Mouse (Mus musculus): ENCODE data around the gene Igf2r.
"Not testable (repeated sequence)": the region's sequence is repeated elsewhere in the genome, so short reads cannot be mapped to it uniquely, and the experiment has no call there.

Gene Igf2r

GRCm38 (mm10) chr17:12717445-12717844, 52.0 kb downstream of the Igf2r start:
- DNase-seq (ENCODE audit: low spot score) = no peak

GRCm38 (mm10) chr17:12715032-12715431, 54.4 kb downstream of the Igf2r start:
- no peak for DNase-seq (ENCODE audit: low spot score)

GRCm38 (mm10) chr17:12714080-12714561, 55.3 kb downstream of the Igf2r start:
- DNase-seq (ENCODE audit: low spot score) = no peak

GRCm38 (mm10) chr17:12712993-12713392, 56.5 kb downstream of the Igf2r start:
- DNase-seq (ENCODE audit: low spot score) = no peak

- no peak for DNase-seq (ENCODE audit: low spot score)
Measured at GRCm38 (mm10) chr17:12712191-12712590, 57.3 kb downstream of the Igf2r start.

- no peak for DNase-seq (ENCODE audit: low spot score)
Measured at GRCm38 (mm10) chr17:12710976-12711375, 58.5 kb downstream of the Igf2r start.

GRCm38 (mm10) chr17:12710050-12710780, 59.2 kb downstream of the Igf2r start:
- DNase-seq (ENCODE audit: low spot score) = no peak

GRCm38 (mm10) chr17:12708398-12708797, 61.1 kb downstream of the Igf2r start:
- DNase-seq (ENCODE audit: low spot score) = no peak

GRCm38 (mm10) chr17:12706590-12707049, 62.8 kb downstream of the Igf2r start:
- no peak for DNase-seq (ENCODE audit: low spot score)

GRCm38 (mm10) chr17:12702901-12703300, 66.6 kb downstream of the Igf2r start:
- DNase-seq (ENCODE audit: low spot score) = no peak

- DNase-seq (ENCODE audit: low spot score) = no peak
Measured at GRCm38 (mm10) chr17:12700373-12700772, 69.1 kb downstream of the Igf2r start.

GRCm38 (mm10) chr17:12691899-12692298, 77.6 kb downstream of the Igf2r start:
- no peak for DNase-seq (ENCODE audit: low spot score)

GRCm38 (mm10) chr17:12689537-12689936, 79.9 kb downstream of the Igf2r start:
- DNase-seq (ENCODE audit: low spot score) = no peak

GRCm38 (mm10) chr17:12688427-12689110, 80.9 kb downstream of the Igf2r start:
- no peak for DNase-seq (ENCODE audit: low spot score)

- DNase-seq (ENCODE audit: low spot score) = no peak
Measured at GRCm38 (mm10) chr17:12684928-12685624, 84.4 kb downstream of the Igf2r start.

- no peak for DNase-seq (ENCODE audit: low spot score)
Measured at GRCm38 (mm10) chr17:12684412-12684811, 85.1 kb downstream of the Igf2r start.

- no peak for DNase-seq (ENCODE audit: low spot score)
Measured at GRCm38 (mm10) chr17:12683582-12683981, 85.9 kb downstream of the Igf2r start.

- DNase-seq (ENCODE audit: low spot score) = no peak
Measured at GRCm38 (mm10) chr17:12678261-12678660, 91.2 kb downstream of the Igf2r start.

GRCm38 (mm10) chr17:12677139-12677538, 92.3 kb downstream of the Igf2r start:
- DNase-seq (ENCODE audit: low spot score) = no peak

GRCm38 (mm10) chr17:12675646-12676045, 93.8 kb downstream of the Igf2r start, which contains the start of gene Slc22a1:
TSS of gene Slc22a1 (minus strand) at chr17:12675829.
- DNase-seq (ENCODE audit: low spot score) = no peak

GRCm38 (mm10) chr17:12674980-12675379, 94.5 kb downstream of the Igf2r start:
- DNase-seq (ENCODE audit: low spot score) = not testable (repeated sequence)

GRCm38 (mm10) chr17:12673871-12674270, 95.6 kb downstream of the Igf2r start:
- DNase-seq (ENCODE audit: low spot score) = no peak

Data from left cerebral cortex, adult 11 months (tissue).